Mouse (Mus musculus) yolk sac, embryonic 10.5 days (tissue): ENCODE results near the gene Ank2.

Source experiments
- DNase-seq: peaks from one replicate; pipeline ENCODE4 v3.0.0-alpha.2; 2017; ENCODE audit warnings: low spot score

Ank2 gene

GRCm38 (mm10) chr3:127019728-127020127 lies 479.4 kb downstream of the Ank2 start:
- DNase-seq = no peak

DNA sequence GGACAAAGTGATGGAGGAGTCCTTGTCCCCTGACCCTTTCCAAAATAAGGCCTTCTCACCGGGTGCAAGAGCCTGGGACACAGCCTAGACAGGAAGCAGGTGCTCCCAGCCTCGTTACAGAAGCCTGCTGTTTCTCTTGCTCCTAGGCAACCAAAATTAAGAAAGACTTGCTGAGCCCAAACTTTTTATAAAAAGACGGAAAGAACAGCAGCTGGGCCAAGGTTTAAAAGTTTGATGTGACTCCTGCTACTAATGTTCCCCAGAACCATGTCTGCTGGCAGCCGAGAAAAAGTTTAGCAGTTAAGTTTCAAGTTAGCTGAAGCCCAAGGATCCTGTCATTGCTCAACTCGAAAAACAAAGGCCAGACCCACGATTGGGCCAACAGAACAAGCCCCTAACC lies 480.0 kb downstream of the Ank2 start:
- DNase-seq = no peak

- DNase-seq = no peak
These were observed 481.6 kb downstream of the Ank2 start for GRCm38 (mm10) chr3:127017523-127017922.

DNA sequence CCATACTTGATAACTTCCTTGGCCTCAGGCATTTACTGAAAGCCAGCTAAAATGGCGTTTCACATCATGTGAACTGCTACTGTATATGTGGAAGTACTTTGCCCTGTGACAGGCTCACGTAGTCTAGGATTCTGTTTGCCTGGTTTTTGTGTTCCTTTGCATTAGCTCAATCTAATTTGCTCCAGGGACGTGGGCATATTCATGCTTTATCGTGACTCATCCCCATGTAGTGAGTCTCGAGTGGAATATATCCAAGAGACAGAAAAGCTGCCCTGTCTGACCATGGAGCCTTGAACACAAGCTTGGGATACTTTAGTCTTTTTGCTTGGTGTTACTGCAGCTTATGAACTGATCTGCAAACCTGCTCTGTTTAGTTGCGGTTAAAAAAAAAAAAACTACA lies 483.6 kb downstream of the Ank2 start:
- no peak for DNase-seq

DNA sequence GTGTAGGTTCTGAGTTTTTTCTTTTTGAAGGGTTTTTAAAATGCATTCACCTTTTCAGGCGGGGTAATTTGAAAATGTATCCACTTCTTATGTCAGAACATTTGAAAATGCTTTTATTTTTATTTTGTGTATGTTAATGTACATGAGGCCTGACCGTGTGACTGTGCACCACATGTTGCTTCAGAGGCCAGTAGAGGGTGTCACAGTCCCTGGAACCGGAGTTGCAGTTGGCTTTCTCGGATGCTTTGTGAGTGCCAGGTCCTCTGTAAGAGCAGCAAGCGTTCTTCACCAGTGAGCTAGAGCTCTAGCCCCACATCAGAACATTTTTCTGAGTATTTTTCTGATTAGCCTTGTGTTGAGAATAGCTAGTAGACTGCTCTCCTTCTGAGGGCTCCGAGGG lies 484.0 kb downstream of the Ank2 start:
- no peak for DNase-seq

GRCm38 (mm10) chr3:127013976-127014375 lies 485.2 kb downstream of the Ank2 start:
- DNase-seq = no peak

GRCm38 (mm10) chr3:127012525-127012924 lies 486.6 kb downstream of the Ank2 start:
- DNase-seq = no peak

- DNase-seq = peak; percentile 19
These were observed 493.1 kb downstream of the Ank2 start for GRCm38 (mm10) chr3:127005898-127006673.

GRCm38 (mm10) chr3:127004860-127005633 lies 494.1 kb downstream of the Ank2 start:
- DNase-seq = peak; percentile 81

DNA sequence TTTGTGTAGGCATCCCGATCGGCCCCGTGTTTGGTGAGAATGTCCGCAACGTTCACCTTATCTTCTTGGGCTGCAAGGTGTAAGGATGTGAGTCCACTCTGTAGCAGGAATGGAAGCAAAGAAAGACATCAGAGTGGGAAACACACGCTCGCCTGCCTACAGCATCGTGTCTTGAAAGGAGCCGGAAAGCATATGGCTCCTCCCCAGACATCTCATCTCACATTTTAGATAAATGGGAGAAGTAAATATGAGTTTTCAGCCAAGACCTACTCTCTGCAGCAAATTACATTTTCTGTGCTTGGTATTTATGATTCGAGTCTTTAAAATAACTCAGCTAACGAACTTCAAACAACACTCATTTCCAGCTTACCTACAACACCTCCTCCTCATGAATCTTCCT lies 495.2 kb downstream of the Ank2 start:
- no peak for DNase-seq

DNA sequence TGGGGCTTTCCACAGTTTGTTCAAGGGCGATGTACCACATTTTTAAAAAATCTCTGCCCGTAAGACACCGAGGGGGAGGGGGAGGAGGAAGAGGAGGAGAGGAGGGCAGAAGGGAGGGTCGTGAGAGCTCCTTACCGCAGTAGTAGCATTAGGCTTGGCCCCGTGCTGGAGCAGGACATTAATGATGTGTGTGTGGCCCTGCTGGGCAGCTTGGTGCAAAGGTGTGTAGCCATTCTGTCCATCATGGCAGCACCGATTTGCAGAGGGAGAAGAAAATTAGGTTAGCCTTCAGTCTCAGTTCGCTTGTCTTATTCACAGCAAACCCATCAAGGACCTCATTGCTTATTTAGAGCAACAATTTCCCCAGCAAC lies 500.4 kb downstream of the Ank2 start:
- no peak for DNase-seq

GRCm38 (mm10) chr3:126998008-126998741 lies 501.0 kb downstream of the Ank2 start:
- peak; percentile 5 for DNase-seq

GRCm38 (mm10) chr3:126997391-126998007 lies 501.7 kb downstream of the Ank2 start:
- DNase-seq = peak; percentile 4

DNA sequence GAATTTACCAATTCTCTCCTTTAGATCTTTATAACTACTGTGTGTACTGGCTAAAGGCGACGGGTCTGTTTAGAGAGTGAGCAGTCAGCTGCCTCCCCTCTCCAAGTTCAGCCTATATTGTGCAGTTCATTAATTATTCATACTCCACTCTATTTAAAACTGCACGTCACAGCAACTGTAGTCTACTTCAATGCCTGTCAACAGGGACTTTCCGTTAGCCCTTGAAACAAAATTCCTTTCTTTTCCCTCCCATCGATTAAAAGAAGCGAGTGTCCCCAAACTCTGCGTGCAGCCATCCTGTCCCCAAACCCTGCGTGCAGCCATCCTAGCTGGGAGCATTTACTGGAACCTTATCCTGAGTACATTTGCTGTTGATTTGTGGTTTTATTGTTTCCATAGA lies 502.4 kb downstream of the Ank2 start:
- no peak for DNase-seq

DNA sequence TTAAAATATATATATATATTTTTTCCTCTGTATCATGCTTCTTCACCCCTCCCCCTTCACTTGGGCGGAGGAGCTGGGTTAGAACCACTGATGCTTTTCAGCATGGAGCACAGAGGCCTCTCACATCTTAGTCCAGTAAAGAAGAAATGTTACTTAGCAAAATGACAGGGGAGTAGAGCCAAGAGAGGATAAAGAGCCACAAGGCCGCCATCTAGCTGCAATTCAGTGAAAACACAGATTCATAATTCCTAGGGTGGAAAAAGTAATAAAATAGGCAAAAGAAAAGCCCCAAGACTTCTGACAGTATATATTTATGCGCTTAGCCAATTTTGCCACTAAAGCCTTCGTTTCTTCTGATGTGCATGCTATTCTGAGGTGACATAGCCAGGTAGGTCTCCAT lies 503.2 kb downstream of the Ank2 start:
- DNase-seq = no peak

DNA sequence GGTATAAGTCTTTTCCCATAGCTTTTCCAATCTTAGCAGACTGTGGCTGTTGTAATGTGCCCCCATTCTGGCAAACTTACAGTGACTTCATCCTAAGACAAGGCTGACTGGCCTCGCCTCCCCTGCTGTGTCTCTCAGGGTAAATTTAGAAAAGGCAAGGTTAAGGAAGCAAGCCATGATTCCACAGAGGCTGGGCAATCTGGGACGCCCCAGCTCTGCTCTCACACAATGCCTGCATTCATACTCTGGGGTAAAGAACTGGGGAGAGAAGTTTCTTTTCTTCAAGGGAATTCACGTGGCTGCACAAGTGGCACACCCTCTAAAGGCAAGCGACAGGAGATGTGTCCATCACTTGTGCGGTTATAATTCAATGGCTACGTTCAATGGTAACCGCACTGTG lies 505.0 kb downstream of the Ank2 start:
- no peak for DNase-seq

DNA sequence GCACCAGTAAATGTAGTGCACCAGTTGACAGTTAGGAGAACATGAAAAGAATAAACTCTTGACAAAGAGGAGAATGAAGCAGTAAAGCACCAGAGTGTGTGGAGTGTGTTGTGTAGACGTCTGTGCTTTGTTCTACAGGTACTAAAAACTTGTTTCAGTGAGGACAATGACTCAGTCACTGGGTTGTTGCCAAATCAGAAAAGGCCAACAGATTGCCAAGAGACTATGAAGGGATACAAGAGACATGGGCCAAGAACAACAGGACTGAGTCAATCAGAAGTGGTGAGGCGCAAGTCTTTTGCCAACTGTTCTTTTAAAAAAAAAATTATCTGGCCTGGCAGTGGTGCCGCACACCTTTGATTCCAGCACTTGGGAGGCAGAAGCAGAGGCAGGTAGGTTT lies 509.2 kb downstream of the Ank2 start:
- no peak for DNase-seq

DNA sequence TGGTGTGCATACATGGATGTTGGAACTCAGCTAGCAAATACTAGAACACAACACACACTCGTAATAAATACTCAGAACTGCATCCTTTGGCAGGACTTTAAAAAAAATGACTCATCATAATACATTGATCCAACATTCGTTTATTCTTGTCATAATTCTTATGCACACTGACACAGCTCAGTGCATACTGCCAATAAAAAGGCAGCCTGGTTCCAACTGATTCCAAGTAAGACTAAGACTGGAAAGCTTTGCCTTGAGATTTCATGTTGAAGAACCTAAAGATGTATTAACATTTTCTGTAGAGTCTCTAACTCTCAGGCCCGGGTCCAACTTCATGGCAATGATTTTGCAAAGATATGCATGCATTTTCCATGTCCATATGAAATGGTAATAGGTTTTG lies 512.5 kb downstream of the Ank2 start:
- no peak for DNase-seq

DNA sequence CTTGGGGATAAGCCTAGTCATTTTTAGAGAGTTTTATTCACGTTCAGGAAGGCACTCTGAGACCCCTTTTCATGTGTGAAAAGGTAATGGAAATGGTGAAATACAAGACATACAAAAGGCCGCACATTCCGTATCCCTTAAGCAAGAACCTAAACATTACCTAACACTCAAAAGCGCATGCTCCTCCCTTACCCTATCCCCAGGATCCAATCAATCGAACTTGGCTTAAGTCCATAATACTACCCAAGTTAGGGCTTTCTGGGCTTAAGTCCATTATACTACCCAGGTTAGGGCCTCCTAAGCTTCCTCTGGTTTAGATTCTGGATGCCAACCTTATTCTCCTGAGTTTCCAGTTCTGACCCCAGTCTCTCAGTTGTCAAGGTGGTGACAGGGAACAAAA lies 516.3 kb downstream of the Ank2 start:
- no peak for DNase-seq

DNA sequence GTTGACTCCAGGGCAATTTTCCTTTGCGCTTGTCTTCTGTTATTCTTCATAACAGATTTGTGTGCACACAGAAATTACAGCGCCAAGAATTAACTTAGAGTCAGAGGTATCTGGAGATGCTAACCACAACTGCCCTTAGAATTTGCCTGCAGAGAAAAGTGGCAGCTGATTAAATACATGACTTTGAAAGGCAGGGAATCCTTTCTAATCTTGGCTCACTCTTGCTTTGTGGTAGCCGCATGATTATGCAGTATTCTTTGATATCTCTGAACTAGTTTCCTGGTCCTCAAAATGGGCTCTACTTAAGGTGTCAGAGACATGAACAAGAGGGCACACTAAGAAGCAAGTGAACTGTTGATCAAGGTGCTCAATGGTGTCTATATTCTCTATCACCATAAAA lies 518.0 kb downstream of the Ank2 start:
- no peak for DNase-seq

GRCm38 (mm10) chr3:126979635-126980034 lies 519.5 kb downstream of the Ank2 start:
- DNase-seq = no peak

DNA sequence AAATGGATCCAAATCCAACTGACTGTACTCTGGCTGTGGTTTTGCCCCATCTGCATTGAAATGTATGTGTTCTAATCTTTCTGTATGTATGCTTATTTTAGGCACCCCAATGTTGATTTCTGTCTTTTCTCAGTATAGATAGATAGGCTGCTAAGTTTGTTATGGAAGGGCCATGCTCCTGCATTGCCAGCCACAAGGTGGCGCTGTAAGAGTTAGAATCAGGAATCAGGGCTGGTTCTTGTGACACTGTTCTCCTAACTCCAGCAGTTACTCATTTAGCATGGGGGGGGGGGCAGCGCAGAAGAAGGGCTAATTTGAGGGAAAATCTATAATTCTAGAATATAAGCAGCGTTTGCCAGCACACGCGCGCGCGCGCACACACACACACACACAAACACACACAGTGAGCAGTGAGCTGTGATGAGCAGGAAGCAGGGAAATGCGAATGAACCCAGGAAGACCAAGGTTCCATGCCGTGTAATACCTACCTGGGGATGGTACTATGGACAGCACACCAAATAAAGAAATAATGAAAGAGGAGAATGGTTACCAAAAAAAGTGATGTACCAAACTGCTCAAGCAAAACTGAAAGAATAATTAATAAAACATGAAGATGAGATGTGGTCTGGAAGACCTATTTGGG lies 520.3 kb downstream of the Ank2 start:
- peak; percentile 43 for DNase-seq
